Mouse (Mus musculus) heart, postnatal 4 days (tissue): ENCODE results near the gene Nmnat2. TPM values are rescaled to one million over a fixed set of nuclear protein-coding genes. Genes with fewer than 3 reads are reported as not detected.
"Not testable (repeated sequence)": the region's sequence is repeated elsewhere in the genome, so short reads cannot be mapped to it uniquely, and the experiment has no call there.

Experiments used
- DNase-seq: peaks from one replicate; pipeline ENCODE4 v3.0.0; 2021
- total RNA-seq, 2 experiments: library from RNA; stranded (reverse); gene quantifications; 2 replicates each; pipeline ENCODE4 v1.2.3; 2021

Gene Nmnat2
- total RNA-seq, 2 experiments from 2014 or later, result 1.2 to 1.5 TPM

- no peak for DNase-seq
These were observed 104.8 kb downstream of the Nmnat2 start for GRCm38 (mm10) chr1:153059626-153060025.

GRCm38 (mm10) chr1:153062547-153062946 is 107.8 kb downstream of the Nmnat2 start:
- no peak for DNase-seq

GRCm38 (mm10) chr1:153064784-153065390 is 110.1 kb downstream of the Nmnat2 start:
- DNase-seq, result no peak

- DNase-seq, result peak; percentile 74
These were observed 110.9 kb downstream of the Nmnat2 start for GRCm38 (mm10) chr1:153065473-153066386.

DNA sequence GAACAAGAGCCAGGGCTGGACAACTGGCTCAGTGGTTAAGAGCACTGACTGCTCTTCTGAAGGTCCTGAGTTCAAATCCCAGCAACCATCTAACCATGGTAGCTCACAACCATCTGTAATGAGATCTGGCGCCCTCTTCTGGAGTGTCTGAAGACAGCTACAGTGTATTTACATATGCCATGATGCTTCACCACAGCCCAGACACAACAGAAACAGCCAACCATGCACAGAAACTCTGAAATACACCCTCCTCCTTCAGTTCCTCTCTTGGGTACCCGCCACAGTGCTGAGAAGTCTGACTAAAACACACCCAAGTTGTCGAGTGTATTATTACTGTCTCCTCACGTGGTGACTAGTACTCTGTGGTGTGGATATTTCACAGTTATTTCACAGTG is 111.6 kb downstream of the Nmnat2 start:
- no peak for DNase-seq

- peak; percentile 42 for DNase-seq
These were observed 116.8 kb downstream of the Nmnat2 start for GRCm38 (mm10) chr1:153071563-153071962.

- no peak for DNase-seq
These were observed 117.2 kb downstream of the Nmnat2 start for GRCm38 (mm10) chr1:153071995-153072394.

- no peak for DNase-seq
These were observed 117.9 kb downstream of the Nmnat2 start for GRCm38 (mm10) chr1:153072711-153073110.

DNA sequence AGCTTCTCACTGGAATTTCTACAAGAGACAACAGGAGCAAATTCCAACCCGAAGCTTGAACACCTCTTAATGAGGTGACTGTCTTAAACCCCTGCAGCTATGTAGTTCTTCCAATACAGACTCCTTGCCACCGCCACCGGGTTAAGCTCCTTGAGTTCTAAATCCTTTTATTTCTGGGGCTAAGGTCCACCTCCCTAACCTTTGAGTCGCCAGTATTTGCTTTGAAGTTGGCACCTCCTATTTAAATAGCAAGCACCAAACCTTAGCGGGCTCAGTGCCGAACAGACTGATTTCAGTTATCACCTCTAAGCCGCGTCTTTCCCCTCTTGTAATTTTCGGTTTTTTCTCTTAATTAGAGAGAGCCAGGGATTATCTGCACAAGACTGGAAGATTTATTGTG is 118.6 kb downstream of the Nmnat2 start:
- no peak for DNase-seq

DNA sequence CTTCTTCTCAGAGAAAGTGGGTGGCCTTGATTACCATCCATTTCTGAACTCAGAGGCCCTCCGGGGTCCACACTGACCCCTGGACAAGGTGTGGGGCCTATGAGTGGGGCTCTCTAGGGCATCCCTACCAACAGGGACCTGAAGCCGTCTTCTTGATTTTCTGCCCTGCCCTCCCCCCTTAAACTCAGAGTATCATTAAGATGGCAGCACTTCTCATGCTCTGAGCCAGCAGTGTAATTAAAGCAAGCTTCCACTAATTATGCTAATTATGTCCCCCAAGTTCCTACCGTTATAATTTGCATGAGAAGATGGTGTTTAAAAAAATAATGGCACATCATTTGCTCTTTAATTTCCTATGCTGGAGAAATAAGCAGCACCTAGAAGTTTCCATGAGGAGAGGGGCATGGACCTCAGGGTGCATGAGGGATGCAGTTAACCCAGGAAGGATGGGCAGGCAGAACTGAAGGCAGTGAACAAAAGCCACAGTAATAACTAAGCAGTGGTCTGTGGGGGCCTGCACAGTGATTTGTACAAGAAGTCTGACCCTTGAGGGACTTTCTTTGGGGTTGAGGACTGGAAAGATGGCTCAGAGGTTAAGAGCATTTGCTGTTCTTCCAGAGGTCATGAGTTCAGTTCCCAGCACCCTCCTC is 120.4 kb downstream of the Nmnat2 start:
- DNase-seq, result no peak

DNA sequence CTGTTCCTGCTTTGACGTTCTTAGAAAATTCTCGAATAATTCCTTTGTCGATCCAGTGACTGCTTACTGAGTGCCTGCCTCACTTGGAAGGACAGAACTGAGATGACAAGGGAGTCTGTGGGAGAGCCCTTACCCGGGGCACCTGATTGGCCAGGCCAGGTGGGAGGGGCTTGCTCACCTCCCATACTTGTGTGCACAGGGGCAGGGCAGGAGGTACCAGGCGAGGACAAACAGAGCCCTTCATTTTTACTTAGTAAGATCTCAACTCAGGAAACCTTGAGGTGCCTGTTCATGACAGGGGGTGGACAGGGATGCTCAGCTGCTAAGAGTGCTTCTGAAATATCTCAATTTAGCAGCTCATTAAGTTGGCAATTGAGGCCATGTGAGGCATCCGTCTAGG is 121.2 kb downstream of the Nmnat2 start:
- DNase-seq, result no peak

GRCm38 (mm10) chr1:153083233-153083632 is 128.4 kb downstream of the Nmnat2 start:
- DNase-seq, result not testable (repeated sequence)

DNA sequence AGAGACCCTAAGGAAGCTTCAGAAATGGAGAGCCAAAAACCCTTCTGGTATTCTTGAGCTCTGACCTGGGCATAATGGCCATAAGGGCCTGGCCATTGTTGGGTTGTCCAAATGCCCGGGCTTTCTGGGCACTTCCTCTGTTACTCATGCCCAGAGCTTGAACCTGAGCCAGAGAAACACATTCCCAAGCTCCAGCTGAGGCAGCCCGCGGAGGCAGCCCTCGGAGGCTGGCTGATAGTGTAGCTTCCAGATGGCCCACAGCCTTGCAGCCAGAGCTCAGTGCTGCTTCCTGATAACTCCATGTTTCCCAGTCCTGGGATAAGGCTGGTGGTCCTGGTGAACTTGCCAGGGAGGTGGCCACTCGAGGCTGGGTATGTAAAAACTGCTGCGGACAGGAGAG is 129.4 kb downstream of the Nmnat2 start:
- peak; percentile 38 for DNase-seq

DNA sequence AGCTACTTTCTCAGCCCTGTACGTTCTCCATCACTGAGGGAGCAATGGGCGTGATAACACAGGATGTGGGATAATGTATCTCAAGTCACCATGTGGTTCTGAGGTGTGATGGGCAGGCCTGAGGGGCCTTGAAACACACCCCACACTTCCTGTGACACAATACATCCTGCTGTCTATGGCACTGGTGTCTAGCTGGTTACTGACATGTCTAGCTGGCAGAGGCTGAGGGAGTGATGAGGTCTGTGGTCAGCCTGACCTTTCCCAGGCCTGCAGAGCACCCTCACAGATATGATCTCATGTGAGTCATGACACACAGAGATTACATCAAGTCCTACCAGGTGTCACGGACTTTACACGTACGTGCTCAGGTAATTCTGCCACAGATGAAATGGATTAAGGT is 130.4 kb downstream of the Nmnat2 start:
- no peak for DNase-seq

GRCm38 (mm10) chr1:153087771-153088170 is 133.0 kb downstream of the Nmnat2 start:
- no peak for DNase-seq

- no peak for DNase-seq
These were observed 135.3 kb downstream of the Nmnat2 start for GRCm38 (mm10) chr1:153090081-153090480.

DNA sequence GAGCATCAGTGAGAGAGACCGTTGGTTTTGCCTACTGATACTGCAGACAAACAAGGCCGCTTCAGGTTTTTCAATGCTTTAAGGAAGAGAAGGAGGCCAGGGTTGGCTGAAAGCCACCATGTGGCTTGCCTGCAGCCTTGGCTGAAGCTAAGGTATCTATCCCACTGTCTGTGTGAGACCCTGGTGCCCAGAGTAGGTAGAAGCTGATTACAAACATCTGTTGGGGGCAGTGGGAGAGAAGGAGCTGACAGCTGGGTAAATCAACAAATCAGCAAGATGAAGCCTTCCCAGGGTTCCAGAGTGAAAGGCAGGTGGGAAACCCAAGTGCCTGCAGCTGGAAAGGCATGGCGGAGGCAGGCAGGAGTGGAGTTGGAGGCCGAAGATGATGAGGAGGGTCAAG is 136.0 kb downstream of the Nmnat2 start:
- no peak for DNase-seq

GRCm38 (mm10) chr1:153091438-153092236 is 136.8 kb downstream of the Nmnat2 start:
- peak; percentile 24 for DNase-seq

GRCm38 (mm10) chr1:153092237-153092975 is 137.6 kb downstream of the Nmnat2 start:
- DNase-seq, result peak; percentile 85

DNA sequence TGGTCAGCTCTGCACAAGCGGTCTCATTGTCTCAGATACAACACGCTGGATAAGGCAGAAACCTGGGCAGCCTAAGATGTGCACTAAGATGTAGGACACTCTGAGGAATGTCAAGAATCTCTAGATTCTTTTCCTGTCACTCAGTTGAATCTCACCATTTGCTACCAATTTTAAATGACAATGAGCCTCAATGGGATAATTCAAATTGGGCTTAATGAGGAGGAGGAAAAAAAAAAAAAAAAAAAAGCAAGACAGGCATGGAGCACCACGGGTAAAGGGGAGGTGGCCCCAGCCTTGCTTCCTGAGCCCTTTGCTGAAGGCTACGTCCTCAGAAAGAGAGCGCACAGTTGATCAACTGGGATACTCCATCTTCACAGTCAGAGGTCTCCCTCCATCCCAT is 138.4 kb downstream of the Nmnat2 start:
- no peak for DNase-seq

DNA sequence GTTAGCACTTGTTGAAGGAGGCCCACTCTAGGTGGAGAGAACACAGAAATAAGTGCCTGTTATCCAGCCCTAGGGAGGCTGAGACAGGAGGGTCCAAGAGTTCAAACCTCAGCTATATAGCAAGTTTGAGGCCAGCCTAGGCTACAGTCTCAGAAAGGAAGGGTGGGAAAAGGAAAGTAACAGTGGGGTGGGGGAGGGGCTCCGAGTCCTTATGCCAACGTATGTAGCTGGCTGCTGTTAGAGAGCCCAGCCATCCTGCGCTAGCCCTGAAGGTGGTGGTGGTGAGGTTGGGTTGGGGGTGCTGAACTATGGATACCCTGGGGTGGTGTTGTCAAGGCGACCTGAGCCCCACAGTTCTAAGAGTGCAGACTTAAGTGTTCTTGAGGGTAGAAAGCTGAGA is 138.8 kb downstream of the Nmnat2 start:
- DNase-seq, result no peak
